Mouse (Mus musculus) forebrain, embryonic 13.5 days (tissue): ENCODE measurements around the gene Zfp110. TPM values are rescaled to one million over a fixed set of nuclear protein-coding genes. Genes with fewer than 3 reads are reported as not detected.
"Not testable (repeated sequence)": the region's sequence is repeated elsewhere in the genome, so short reads cannot be mapped to it uniquely, and the experiment has no call there.

ENCODE experiments used
- ATAC-seq: fragments of 200-750 bp; cut with Nextera tagmentation; 2 replicates; pipeline ENCODE4 v1.8.0; 2017
- H3K27ac ChIP-seq: fragments of 300-500 bp; sonication (generic); 2 replicates; pipeline ENCODE4 v1.5.1; 2015; ENCODE audit warnings: inconsistent platforms, mild to moderate bottlenecking, moderate library complexity
- H3K27me3 ChIP-seq: fragments of 300-500 bp; sonication (generic); 2 replicates; pipeline ENCODE4 v1.6.1; 2015; ENCODE audit warnings: mild to moderate bottlenecking, inconsistent platforms
- H3K36me3 ChIP-seq: fragments of 300-500 bp; sonication (generic); 2 replicates; pipeline ENCODE4 v1.6.1; 2015; ENCODE audit warnings: mild to moderate bottlenecking, inconsistent platforms; ENCODE audit not compliant: poor library complexity, severe bottlenecking
- H3K4me1 ChIP-seq: fragments of 300-500 bp; sonication (generic); 2 replicates; pipeline ENCODE4 v1.6.1; 2015; ENCODE audit warnings: inconsistent platforms
- H3K4me2 ChIP-seq: fragments of 300-500 bp; sonication (generic); 2 replicates; pipeline ENCODE4 v1.6.1; 2015; ENCODE audit warnings: inconsistent platforms, mild to moderate bottlenecking, moderate library complexity
- H3K4me3 ChIP-seq: fragments of 300-500 bp; sonication (generic); 2 replicates; pipeline ENCODE4 v1.5.1; 2015; ENCODE audit warnings: mild to moderate bottlenecking, inconsistent platforms
- H3K9ac ChIP-seq: fragments of 300-500 bp; sonication (generic); 2 replicates; pipeline ENCODE4 v1.6.1; 2015; ENCODE audit warnings: mild to moderate bottlenecking, inconsistent platforms
- H3K9me3 ChIP-seq: fragments of 300-500 bp; sonication (generic); replicated peaks from 2 replicates; pipeline ENCODE4 v1.6.1; 2016; ENCODE audit warnings: inconsistent platforms
- WGBS: fragments of 180-500 bp; shearing (Covaris S2); methylation state at CpG from one replicate; pipeline ENCODE4 v1.1.7; 2015; 5-methylcytosine and 5-hydroxymethylcytosine counted together
- polyA plus RNA-seq: library from polyadenylated mRNA; unstranded; fragments of >200 nt; fragmentation: Nextera tagmentation; extraction: Ambion mirVana; gene quantifications from 2 replicates; pipeline ENCODE4 v1.2.1, GENCODE M21; 2015

Zfp110 gene
- polyA plus RNA-seq, 1 experiment from 2014 or later = 33.3 TPM

- H3K9me3 ChIP-seq = peaks cover 37% of the 10 kb centered on the region
- no peak overlapping the region for H3K27ac ChIP-seq
- no peaks in the 10 kb centered on the region for H3K27me3 ChIP-seq
- peaks cover 45% of the 10 kb centered on the region for H3K36me3 ChIP-seq
- no peak overlapping the region for H3K9ac ChIP-seq
- 96% methylated on average over 4 of the region's 4 CpGs for WGBS
- no peak for ATAC-seq
- peak overlapping the region; percentile 58 for H3K4me3 ChIP-seq
- peak overlapping the region; percentile 62 for H3K4me2 ChIP-seq
- H3K4me1 ChIP-seq = peaks cover 5% of the 10 kb centered on the region; the same call in 1 of the 2 replicates
Measured at GRCm38 (mm10) chr7:12835779-12836178, 1.2 kb downstream of the Zfp110 start.

- H3K27ac ChIP-seq = no peak overlapping the region
- no peaks in the 10 kb centered on the region for H3K27me3 ChIP-seq
- H3K4me1 ChIP-seq = no peaks in the 10 kb centered on the region
- ATAC-seq = no peak
- H3K9me3 ChIP-seq = peaks cover 4% of the 10 kb centered on the region
- WGBS = 21% methylated on average over 3 of the region's 3 CpGs
- no peak overlapping the region for H3K4me3 ChIP-seq
- H3K9ac ChIP-seq = no peak overlapping the region
- H3K36me3 ChIP-seq = no peaks in the 10 kb centered on the region
- no peak overlapping the region for H3K4me2 ChIP-seq
Measured at GRCm38 (mm10) chr7:12874301-12874700, 39.7 kb downstream of the Zfp110 start.

- peaks cover 9% of the 10 kb centered on the region for H3K36me3 ChIP-seq
- H3K9me3 ChIP-seq = no peaks in the 10 kb centered on the region
- H3K4me3 ChIP-seq = 0 out of 2 replicates have a peak overlapping the region, but pooled peaks have one; percentile 75
- 0 out of 2 replicates have a peak overlapping the region, but pooled peaks have one; percentile 71 for H3K4me2 ChIP-seq
- H3K27me3 ChIP-seq = no peaks in the 10 kb centered on the region
- peaks cover 13% of the 10 kb centered on the region for H3K4me1 ChIP-seq
- H3K27ac ChIP-seq = no peak overlapping the region
- H3K9ac ChIP-seq = no peak overlapping the region
- ATAC-seq = no peak
Measured at GRCm38 (mm10) chr7:12880036-12880435, 45.5 kb downstream of the Zfp110 start.

GRCm38 (mm10) chr7:12880497-12880896 lies 45.9 kb downstream of the Zfp110 start:
- H3K9me3 ChIP-seq, H3K27me3 ChIP-seq, H3K27ac ChIP-seq: not testable (repeated sequence)
- Histone ChIP-seq H3K4me1 (peaks cover 13% of the 10 kb centered on the region), H3K9ac (peak overlapping the region; percentile 65), H3K4me3 (peak overlapping the region; percentile 75), H3K4me2 (peak overlapping the region; percentile 71), H3K36me3 (peaks cover 14% of the 10 kb centered on the region)
- WGBS = 43% methylated on average over 8 of the region's 8 CpGs
- ATAC-seq = peak; percentile 13; the same call in 1 of the 2 replicates

- Histone ChIP-seq H3K4me2 (peak within 1 kb of the TSS; percentile 71), H3K27ac (no peak within 1 kb of the TSS), H3K4me1 (peaks cover 13% of the 10 kb centered on the region), H3K9ac (peak within 1 kb of the TSS; percentile 83), H3K4me3 (peak within 1 kb of the TSS; percentile 75), H3K36me3 (peaks cover 20% of the 10 kb centered on the region), H3K9me3 (no peaks in the 10 kb centered on the region), H3K27me3 (no peaks in the 10 kb centered on the region)
- ATAC-seq = peak; percentile 99
- under 1% methylated on average over 35 of the region's 35 CpGs for WGBS
Measured at GRCm38 (mm10) chr7:12880911-12881660, 46.5 kb downstream of the Zfp110 start, which contains the start of gene Zfp128. TSS of gene Zfp128 (plus strand) at chr7:12881177.

GRCm38 (mm10) chr7:12886563-12887266 lies 52.2 kb downstream of the Zfp110 start:
- peaks cover 74% of the 10 kb centered on the region for H3K36me3 ChIP-seq
- no peak overlapping the region for H3K9ac ChIP-seq

GRCm38 (mm10) chr7:12887585-12887984 lies 53.0 kb downstream of the Zfp110 start:
- Histone ChIP-seq H3K9ac (no peak overlapping the region), H3K36me3 (peaks cover 76% of the 10 kb centered on the region), H3K27me3 (no peaks in the 10 kb centered on the region), H3K4me3 (no peak overlapping the region), H3K27ac (no peak overlapping the region), H3K9me3 (no peaks in the 10 kb centered on the region), H3K4me1 (peaks cover under 1% of the 10 kb centered on the region), H3K4me2 (no peak overlapping the region)
- WGBS = 90% methylated on average over 5 of the region's 5 CpGs
- ATAC-seq = no peak

More at GRCm38 (mm10) chr7:12886563-12887266, 52.2 kb downstream of the Zfp110 start:
- Histone ChIP-seq H3K4me2 (no peak overlapping the region), H3K9me3 (no peaks in the 10 kb centered on the region), H3K4me1 (peaks cover 9% of the 10 kb centered on the region), H3K4me3 (no peak overlapping the region), H3K27ac (no peak overlapping the region), H3K27me3 (no peaks in the 10 kb centered on the region)
- 92% methylated on average over 12 of the region's 12 CpGs for WGBS
- ATAC-seq = no peak

- Histone ChIP-seq H3K27me3 (no peaks in the 10 kb centered on the region), H3K36me3 (peaks cover 58% of the 10 kb centered on the region), H3K9me3 (no peaks in the 10 kb centered on the region), H3K4me3 (no peak overlapping the region), H3K9ac (no peak overlapping the region), H3K27ac (no peak overlapping the region), H3K4me2 (no peak overlapping the region), H3K4me1 (no peaks in the 10 kb centered on the region)
- no peak for ATAC-seq
- 94% methylated on average over 14 of the region's 14 CpGs for WGBS
Measured at GRCm38 (mm10) chr7:12890928-12891327, 56.4 kb downstream of the Zfp110 start.

- Histone ChIP-seq H3K4me1 (no peaks in the 10 kb centered on the region), H3K36me3 (peaks cover 54% of the 10 kb centered on the region), H3K9me3 (no peaks in the 10 kb centered on the region), H3K27me3 (no peaks in the 10 kb centered on the region), H3K4me3 (no peak overlapping the region), H3K27ac (no peak overlapping the region), H3K4me2 (no peak overlapping the region), H3K9ac (no peak overlapping the region)
- no peak for ATAC-seq
- 93% methylated on average over 1 of the region's 1 CpGs for WGBS
Measured at GRCm38 (mm10) chr7:12891334-12891733, 56.8 kb downstream of the Zfp110 start.

- ATAC-seq = peak; percentile 99
- H3K27me3 ChIP-seq = no peaks in the 10 kb centered on the region
Measured at GRCm38 (mm10) chr7:12897655-12898410, 63.3 kb downstream of the Zfp110 start, which contains the start of gene Zscan22. TSS of gene Zscan22 (plus strand) at chr7:12897815.

More at GRCm38 (mm10) chr7:12897655-12898410, 63.3 kb downstream of the Zfp110 start, which contains the start of gene Zscan22:
- H3K27ac ChIP-seq = no peak within 1 kb of the TSS
- WGBS = 6% methylated on average over 36 of the region's 36 CpGs
- peak within 1 kb of the TSS; percentile 59 for H3K4me2 ChIP-seq
- H3K9me3 ChIP-seq = no peaks in the 10 kb centered on the region
- H3K36me3 ChIP-seq = peaks cover 3% of the 10 kb centered on the region; the same call in 1 of the 2 replicates
- peak within 1 kb of the TSS; percentile 70 for H3K9ac ChIP-seq
- H3K4me3 ChIP-seq = peak within 1 kb of the TSS; percentile 66
- peaks cover 8% of the 10 kb centered on the region for H3K4me1 ChIP-seq
